Mouse (Mus musculus) fibroblast of lung, adult 2 months (primary cell): Measurements from ENCODE around the gene Tbx15.

Source experiments
- DNase-seq: peaks from one replicate; pipeline ENCODE4 v3.0.0-alpha.2; 2011; ENCODE audit warnings: low read depth

Tbx15 gene

GRCm38 (mm10) chr3:99240213-99240720 is at the start of gene Tbx15:
TSS of gene Tbx15 (plus strand) at chr3:99240381.
- no peak for DNase-seq

- DNase-seq, result no peak
Observed at GRCm38 (mm10) chr3:99193576-99193975, 46.6 kb upstream of the Tbx15 start.

- no peak for DNase-seq
Observed at GRCm38 (mm10) chr3:99203331-99203730, 36.9 kb upstream of the Tbx15 start.

GRCm38 (mm10) chr3:99208416-99208815 is 31.8 kb upstream of the Tbx15 start:
- no peak for DNase-seq

- DNase-seq, result no peak
Observed at GRCm38 (mm10) chr3:99211105-99211698, 29.0 kb upstream of the Tbx15 start.

GRCm38 (mm10) chr3:99227807-99228206 is 12.4 kb upstream of the Tbx15 start:
- DNase-seq, result no peak

GRCm38 (mm10) chr3:99233393-99234318 is 6.5 kb upstream of the Tbx15 start:
- DNase-seq, result no peak

- DNase-seq, result no peak
Observed at GRCm38 (mm10) chr3:99234319-99234869, 5.8 kb upstream of the Tbx15 start.

- DNase-seq, result no peak
Observed at GRCm38 (mm10) chr3:99235116-99235803, 4.9 kb upstream of the Tbx15 start.

- DNase-seq, result no peak
Observed at GRCm38 (mm10) chr3:99235804-99236755, 4.1 kb upstream of the Tbx15 start.

- DNase-seq, result no peak
Observed at GRCm38 (mm10) chr3:99238691-99239090, 1.5 kb upstream of the Tbx15 start.

GRCm38 (mm10) chr3:99239301-99240045 is 708 bp upstream of the Tbx15 start:
- DNase-seq, result no peak

- no peak for DNase-seq
Observed at GRCm38 (mm10) chr3:99240811-99241738, 894 bp downstream of the Tbx15 start.

GRCm38 (mm10) chr3:99242481-99242880 is 2.3 kb downstream of the Tbx15 start:
- DNase-seq, result no peak

- no peak for DNase-seq
Observed at GRCm38 (mm10) chr3:99245341-99245740, 5.2 kb downstream of the Tbx15 start.

GRCm38 (mm10) chr3:99246629-99247028 is 6.4 kb downstream of the Tbx15 start:
- no peak for DNase-seq

- no peak for DNase-seq
Observed at GRCm38 (mm10) chr3:99247586-99247985, 7.4 kb downstream of the Tbx15 start.

- DNase-seq, result no peak
Observed at GRCm38 (mm10) chr3:99247996-99248801, 8.0 kb downstream of the Tbx15 start.
